8 mouse cellular contexts compared by ENCODE assay signal in the genomic region with DNA sequence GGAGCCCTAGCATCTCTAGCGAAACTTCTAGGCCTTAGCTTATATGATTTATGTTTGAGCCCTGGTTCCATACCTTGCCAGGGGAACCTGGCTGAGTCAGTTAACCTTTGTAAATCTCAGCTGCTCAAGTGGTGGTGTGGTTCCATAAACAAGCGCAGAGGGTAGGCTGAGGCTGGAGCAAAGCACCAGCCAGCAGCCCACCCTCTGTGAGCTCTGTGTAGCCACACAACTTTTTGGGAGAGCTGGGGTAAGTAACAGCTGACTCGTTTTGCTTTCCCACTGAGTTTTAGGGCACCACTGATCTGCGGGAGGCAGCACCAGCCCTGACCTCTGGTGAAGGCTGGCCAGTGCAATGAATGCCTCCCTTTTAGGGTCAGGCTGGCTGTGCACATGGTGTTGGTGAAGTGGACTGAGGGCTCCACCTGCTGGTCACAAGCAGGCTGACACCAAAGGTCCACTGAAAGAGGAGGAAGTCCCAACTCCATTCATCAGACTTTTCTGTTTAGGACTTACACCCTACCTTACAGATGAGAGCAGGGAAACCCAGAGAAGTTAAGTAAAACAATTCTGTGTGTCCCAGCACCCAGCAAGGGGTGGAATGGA. TPM values are rescaled to one million over a fixed set of nuclear protein-coding genes. Genes with fewer than 3 reads are reported as not detected.
DNase-seq lines count a peak whose midpoint lies in the region; ATAC-seq and TF ChIP-seq lines count a peak whose summit lies in the region.

No protein-coding gene starts in this region.

- no peaks in the 10 kb centered on the region for H3K9me3 ChIP-seq in kidney, embryonic 14.5 days (ENCODE audit: control insufficient read depth, low read length)
- no peaks in the 10 kb centered on the region for H3K9me3 ChIP-seq in limb, embryonic 14.5 days (ENCODE audit: control insufficient read depth, low read length)

- TF ChIP-seq POLR2A in limb, embryonic 14.5 days (IDR thresholded peaks at IDR 0.05; ENCODE audit: borderline replicate concordance, extremely low read depth, insufficient read depth, insufficient read length) = no peak

- ATAC-seq in kidney, embryonic 14.5 days (ENCODE audit: low FRiP score, low TSS enrichment) = peak; percentile 80
- peak; percentile 65 for ATAC-seq in limb, embryonic 14.5 days (ENCODE audit: low FRiP score, low read depth)
- 0 out of 2 replicates have a peak, but pooled peaks have one; percentile 42 for ATAC-seq in monocyte, adult 5-6 weeks (replicated peaks; ENCODE audit: insufficient number of reproducible peaks, low FRiP score, low TSS enrichment, poor library complexity, severe bottlenecking)

- H3K36me3 ChIP-seq in kidney, embryonic 14.5 days (ENCODE audit: control insufficient read depth, insufficient read depth, low read length) = 0 out of 2 replicates have a peak, but pooled peaks cover 4% of the 10 kb centered on the region
- peaks cover 13% of the 10 kb centered on the region for H3K36me3 ChIP-seq in limb, embryonic 14.5 days (ENCODE audit: control insufficient read depth, insufficient read depth, low read length)

- H3K4me3 ChIP-seq in kidney, embryonic 14.5 days (ENCODE audit: low read length) = no peak overlapping the region
- no peak overlapping the region for H3K4me3 ChIP-seq in limb, embryonic 14.5 days (replicated peaks; ENCODE audit: low read length)

- no peaks in the 10 kb centered on the region for H3K4me1 ChIP-seq in kidney, embryonic 14.5 days (ENCODE audit: control insufficient read depth, insufficient read depth, low read length)
- no peaks in the 10 kb centered on the region for H3K4me1 ChIP-seq in limb, embryonic 14.5 days (ENCODE audit: control insufficient read depth, insufficient read depth, low read length)

- H3K4me2 ChIP-seq in kidney, embryonic 14.5 days (replicated peaks; ENCODE audit: low read depth, low read length) = no peak overlapping the region
- H3K4me2 ChIP-seq in limb, embryonic 14.5 days (replicated peaks; ENCODE audit: low read depth, low read length, severe bottlenecking) = no peak overlapping the region

- WGBS in kidney, embryonic 14.5 days = 44% methylated on average over 4 of the region's 4 CpGs
- WGBS in limb, embryonic 14.5 days = 47% methylated on average over 4 of the region's 4 CpGs

- H3K27me3 ChIP-seq in kidney, embryonic 14.5 days (ENCODE audit: control insufficient read depth, insufficient read depth, low read length) = no peaks in the 10 kb centered on the region
- no peaks in the 10 kb centered on the region for H3K27me3 ChIP-seq in limb, embryonic 14.5 days (ENCODE audit: control insufficient read depth, insufficient read depth, low read length)

- DNase-seq in urinary bladder, postnatal 14 days (ENCODE audit: low spot score) = peak; percentile 66
- DNase-seq in urinary bladder, adult 2 months (ENCODE audit: low spot score) = no peak
- peak; percentile 92 for DNase-seq in embryo, embryonic 10.5 days (ENCODE audit: low spot score)
- DNase-seq in heart, adult 8-10 months (ENCODE audit: low spot score) = peak; percentile 48
- DNase-seq in limb, embryonic 14.5 days (ENCODE audit: low spot score) = peak; percentile 41
- peak; percentile 37 to 39 for DNase-seq in spleen, postnatal 36 days (ENCODE audit: low spot score in 2 of 2)

- no peak overlapping the region for H3K9ac ChIP-seq in kidney, embryonic 14.5 days (ENCODE audit: low read depth, low read length)
- H3K9ac ChIP-seq in limb, embryonic 14.5 days (ENCODE audit: low read depth, low read length, severe bottlenecking) = no peak overlapping the region

- H3K27ac ChIP-seq in kidney, embryonic 14.5 days (ENCODE audit: low read depth, low read length) = no peak overlapping the region
- no peak overlapping the region for H3K27ac ChIP-seq in limb, embryonic 14.5 days (replicated peaks; ENCODE audit: low read depth, low read length)

RNA-seq across cellular contexts. Expression of a gene that starts 26.7 kb away (rescaled TPM):
- 3.3 and 4.5 TPM in 2 replicates for polyA plus RNA-seq in urinary bladder, adult 2 months (2012; rRNA removed)
- 1 to 10 TPM in 1 of 4 experiments, under 1 TPM in 3; 0.41 to 1.1 (median 0.77) TPM for total RNA-seq in heart, adult 8-10 months (2022)
- polyA plus RNA-seq in kidney, embryonic 14.5 days (2014; fragmentation: Nextera tagmentation; extraction: Ambion mirVana) = 2.2 and 3.2 TPM in 2 replicates
- 0.60 and 0.78 TPM in 2 replicates for polyA plus RNA-seq in limb, embryonic 14.5 days (2012; rRNA removed)
- polyA plus RNA-seq in limb, embryonic 14.5 days (2014; fragmentation: Nextera tagmentation; extraction: Ambion mirVana) = 0.28 and 0.41 TPM in 2 replicates
- total RNA-seq in monocyte, adult 5-6 weeks (2017) = 0.38 TPM in 1 of 3 replicates, not detected in the others
